18 mouse cellular contexts compared by ENCODE assay signal in genomic region chr1:184454381-184454780, GRCm38 (mm10).
"Had no signal": no experiment of that assay in that cellular context is flagged by ENCODE, and none has a peak within 500 bp of the region (broad histone marks: within the 10 kb centered on the region; RNA-seq: fewer than 3 reads in every experiment).

No protein-coding gene starts in this region.

- H3K27ac ChIP-seq: kidney, embryonic 15.5 days; left cerebral cortex, adult 2 months; limb, embryonic 15.5 days; liver, embryonic 14.5 days; macrophage; stomach, embryonic 15.5 days had no signal

- H3K27me3 ChIP-seq: stomach, embryonic 15.5 days had no signal

- H3K4me3 ChIP-seq: kidney, embryonic 15.5 days; left cerebral cortex, adult 2 months; limb, embryonic 15.5 days; stomach, embryonic 15.5 days had no signal

- H3K4me2 ChIP-seq: kidney, embryonic 15.5 days; limb, embryonic 15.5 days; liver, embryonic 11.5 days; lung, embryonic 14.5 days; stomach, embryonic 15.5 days had no signal

- ATAC-seq: liver, postnatal 0 days; lung, postnatal 0 days had no signal

- H3K4me1 ChIP-seq: kidney, embryonic 15.5 days; stomach, embryonic 15.5 days had no signal

- H3K36me3 ChIP-seq: kidney, embryonic 15.5 days; limb, embryonic 15.5 days; stomach, embryonic 15.5 days had no signal

- H3K9ac ChIP-seq: kidney, embryonic 15.5 days; limb, embryonic 15.5 days; liver, embryonic 14.5 days; liver, postnatal 0 days; lung, embryonic 14.5 days; stomach, embryonic 15.5 days had no signal

- DNase-seq: kidney, adult 11 months; kidney, adult 8-10 months; kidney, postnatal 10 days; kidney, postnatal 36 days; layer of hippocampus, postnatal 36 days; liver, postnatal 0 days; right cerebral cortex, postnatal 25 days; spleen, adult 18-20 months; thymus, postnatal 36 days had no signal

- H3K9me3 ChIP-seq: kidney, embryonic 15.5 days; limb, embryonic 15.5 days; stomach, embryonic 15.5 days had no signal
